In genomic region chr12:29528031-29528771, GRCm38 (mm10) we compare ENCODE assay signal across 9 mouse cellular contexts. TPM values are rescaled to one million over a fixed set of nuclear protein-coding genes. Genes with fewer than 3 reads are reported as not detected.
DNase-seq lines count a peak whose midpoint lies in the region; ATAC-seq lines count a peak whose summit lies in the region.
"Had no signal": no experiment of that assay in that cellular context is flagged by ENCODE, and none has a peak within 500 bp of the region (broad histone marks: within the 10 kb centered on the region; RNA-seq: fewer than 3 reads in every experiment).

Myt1l (plus strand) TSS chr12:29528384.

- H3K4me2 ChIP-seq in liver, embryonic 12.5 days = peak within 1 kb of the TSS; percentile 10; the same call in 1 of the 2 replicates
- H3K4me2 ChIP-seq in embryonic facial prominence, embryonic 15.5 days (replicated peaks) = peak within 1 kb of the TSS; percentile 37

- 35% methylated on average over 13 of the region's 13 CpGs for WGBS in liver, embryonic 12.5 days (ENCODE audit: insufficient replicate concordance)
- WGBS in embryonic facial prominence, embryonic 15.5 days = 25% methylated on average over 13 of the region's 13 CpGs

- H3K9me3 ChIP-seq in liver, embryonic 12.5 days (replicated peaks) = no peaks in the 10 kb centered on the region
- no peaks in the 10 kb centered on the region for H3K9me3 ChIP-seq in embryonic facial prominence, embryonic 15.5 days (replicated peaks)

- ATAC-seq in liver, embryonic 12.5 days = no peak
- ATAC-seq in embryonic facial prominence, embryonic 15.5 days (ENCODE audit: insufficient number of reproducible peaks, low FRiP score, low TSS enrichment, low read depth) = no peak

- H3K27me3 ChIP-seq in liver, embryonic 12.5 days (replicated peaks) = peaks cover 35% of the 10 kb centered on the region
- H3K27me3 ChIP-seq in embryonic facial prominence, embryonic 15.5 days = peaks cover 31% of the 10 kb centered on the region

- no peaks in the 10 kb centered on the region for H3K4me1 ChIP-seq in liver, embryonic 12.5 days
- H3K4me1 ChIP-seq in embryonic facial prominence, embryonic 15.5 days = 0 out of 2 replicates have a peak, but pooled peaks cover 7% of the 10 kb centered on the region

- H3K36me3 ChIP-seq in liver, embryonic 12.5 days = no peaks in the 10 kb centered on the region
- no peaks in the 10 kb centered on the region for H3K36me3 ChIP-seq in embryonic facial prominence, embryonic 15.5 days

- DNase-seq in liver = no peak
- DNase-seq in layer of hippocampus, adult 9-11 months = peak; percentile 82
- peak; percentile 15 for DNase-seq in neural tube, embryonic 10.5 days (ENCODE audit: extremely low spot score, low spot score)
- DNase-seq in natural killer cell, adult 2 months (ENCODE audit: low spot score in 2 of 2) = no peak
- DNase-seq in urinary bladder, postnatal 14 days (ENCODE audit: low spot score) = no peak
- DNase-seq in ovary, postnatal 36 days (ENCODE audit: low spot score) = no peak

- H3K27ac ChIP-seq in liver, embryonic 12.5 days = no peak within 1 kb of the TSS
- no peak within 1 kb of the TSS for H3K27ac ChIP-seq in embryonic facial prominence, embryonic 15.5 days (replicated peaks)

- H3K4me3 ChIP-seq in liver, embryonic 12.5 days = no peak within 1 kb of the TSS
- H3K4me3 ChIP-seq in embryonic facial prominence, embryonic 15.5 days (replicated peaks) = peak within 1 kb of the TSS; percentile 22

- H3K9ac ChIP-seq in liver, embryonic 12.5 days = no peak within 1 kb of the TSS
- no peak within 1 kb of the TSS for H3K9ac ChIP-seq in embryonic facial prominence, embryonic 15.5 days

RNA-seq across cellular contexts. Expression of gene Myt1l, which starts in this region (rescaled TPM):
- not detected in 2 replicates for polyA plus RNA-seq in liver, embryonic 12.5 days (2016; fragmentation: Nextera tagmentation; extraction: Ambion mirVana)
- 9.3 and 10.3 TPM in 2 replicates for polyA plus RNA-seq in embryonic facial prominence, embryonic 15.5 days (2015; fragmentation: Nextera tagmentation; extraction: Ambion mirVana)
- polyA plus RNA-seq: liver, adult 2 months had no signal

Comparison
In these comparisons a context has a peak if more than half of its experiments do, and no peak if none do; other contexts are left out.
1. DNase-seq: peak in layer of hippocampus, adult 9-11 months (single experiment) and neural tube, embryonic 10.5 days (single experiment); none in liver (single experiment), natural killer cell, adult 2 months (0 of 2), urinary bladder, postnatal 14 days (single experiment) and ovary, postnatal 36 days (single experiment).